Mouse (Mus musculus) CD4-positive naive resting alpha-beta T cell, adult 76 days (primary cell): ENCODE measurements around the gene Samm50. TPM values are rescaled to one million over a fixed set of nuclear protein-coding genes. Genes with fewer than 3 reads are reported as not detected.

Experiments used
- total RNA-seq: library from RNA; stranded (reverse); gene quantifications from one replicate; pipeline ENCODE4 v1.2.4, GENCODE M21; 2023

The Samm50 gene
- 90.3 TPM for total RNA-seq

DNA sequence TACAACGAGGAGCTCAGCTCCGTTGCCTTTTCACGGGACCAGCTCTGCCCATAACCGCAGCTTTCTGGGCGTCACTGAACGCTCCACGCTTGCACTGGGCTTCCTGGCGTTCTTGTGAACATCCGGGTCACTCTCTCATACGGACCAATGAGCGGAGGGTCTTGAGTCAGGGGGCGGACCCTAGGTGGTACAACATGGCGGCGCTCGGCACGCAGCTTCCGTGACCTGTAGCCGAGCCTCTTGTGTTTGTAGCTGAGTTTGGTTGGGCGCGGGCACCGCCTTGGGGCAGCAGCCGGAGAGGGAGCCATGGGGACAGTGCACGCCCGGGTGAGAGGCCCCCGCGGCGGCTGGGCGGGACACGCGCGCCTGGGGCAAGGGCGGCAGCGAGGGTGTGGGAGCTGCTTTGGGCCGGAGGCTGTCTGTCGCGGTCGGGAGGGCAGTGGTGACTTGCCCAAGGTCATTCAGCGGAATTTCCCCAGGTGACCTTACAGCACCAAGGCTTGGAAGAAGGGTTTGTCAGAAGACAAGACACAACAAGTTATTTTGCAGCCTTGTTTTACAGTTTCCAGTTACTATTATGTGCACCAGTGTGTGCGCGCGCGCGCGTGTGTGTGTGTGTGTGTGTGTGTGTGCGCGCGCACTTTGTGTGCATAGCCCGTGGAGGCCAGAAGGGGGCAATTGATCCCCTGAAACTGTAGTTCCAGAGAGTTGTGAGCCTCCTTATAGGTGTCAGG lies at the start of gene Samm50:
Gene Samm50 (plus strand): TSS at position 184 of the 734 bp plus-strand sequence.

DNA sequence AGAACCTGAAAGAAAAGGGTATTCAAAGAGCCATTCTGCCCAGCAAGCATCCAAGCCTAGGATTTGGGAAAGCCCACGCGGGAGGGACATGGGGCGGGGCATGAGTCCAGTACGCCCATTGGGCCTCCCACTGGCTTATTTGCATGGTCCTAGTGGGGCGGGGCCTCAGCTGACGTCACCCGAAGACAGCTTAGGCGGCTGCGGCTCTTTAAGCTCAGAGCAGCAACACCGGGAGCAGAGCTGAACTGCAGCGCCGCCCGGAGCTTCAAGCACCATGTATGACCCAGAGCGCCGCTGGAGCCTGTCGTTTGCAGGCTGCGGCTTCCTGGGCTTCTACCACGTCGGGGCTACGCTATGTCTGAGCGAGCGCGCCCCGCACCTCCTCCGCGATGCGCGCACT lies 24.4 kb upstream of the Samm50 start, which contains the start of gene Pnpla3:
Gene Pnpla3 (plus strand): TSS at position 238 of the 400 bp plus-strand sequence.

DNA sequence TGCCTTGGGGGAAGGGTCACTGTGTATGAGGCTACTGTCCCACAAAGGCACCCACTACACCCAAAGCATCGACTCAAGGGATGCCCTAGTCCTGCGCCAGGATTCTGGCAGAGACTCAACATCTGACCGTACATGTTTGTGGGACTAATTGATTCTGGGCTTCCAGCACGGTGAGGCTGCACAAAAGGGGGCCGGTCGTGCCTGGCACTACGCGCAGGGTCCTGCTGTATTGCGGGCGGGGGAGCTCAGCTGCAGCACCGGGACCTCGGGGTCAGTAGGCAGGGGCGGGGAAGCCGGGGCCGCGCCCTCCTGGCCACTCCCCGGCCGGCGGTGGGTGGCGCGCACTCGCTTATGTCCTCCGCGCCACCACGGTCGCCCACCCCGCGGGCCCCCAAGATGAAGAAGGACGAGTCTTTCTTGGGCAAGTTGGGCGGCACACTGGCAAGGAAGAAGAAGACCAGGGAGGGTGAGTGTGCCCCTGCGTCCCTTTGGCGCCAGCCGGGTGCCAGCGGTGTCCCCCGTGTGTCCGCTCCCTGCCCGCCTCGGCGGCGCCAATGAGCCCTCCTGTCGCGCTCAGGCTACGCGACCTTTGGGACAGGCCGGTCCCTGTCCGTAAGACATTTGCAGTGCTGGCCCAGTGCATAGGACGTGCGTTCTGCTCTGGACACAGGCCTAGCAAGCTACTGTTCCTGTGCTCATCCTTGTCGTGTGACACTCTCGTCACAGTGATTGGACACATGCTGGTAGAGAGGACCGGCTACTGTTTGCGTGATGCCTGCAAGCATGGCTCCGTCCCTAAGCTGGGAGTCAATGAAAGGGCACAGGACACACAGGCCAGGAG lies 39.9 kb downstream of the Samm50 start, which contains the start of gene Parvb:
Gene Parvb (plus strand): TSS at position 323 of the 841 bp plus-strand sequence.

Other genes starting within 250 kb of the Samm50 start
- not detected for gene Efcab6, start 126.9 kb upstream of the Samm50 start, total RNA-seq
- not detected for gene Sult4a1, start 86.5 kb upstream of the Samm50 start, total RNA-seq
- gene Pnpla5, start 69.1 kb upstream of the Samm50 start, total RNA-seq: not detected
- gene Pnpla3, start 24.4 kb upstream of the Samm50 start, total RNA-seq: not detected
- gene Parvb, start 39.8 kb downstream of the Samm50 start, total RNA-seq: 1.7 TPM
- gene Parvg, start 131.8 kb downstream of the Samm50 start, total RNA-seq: 78.6 TPM